Mouse (Mus musculus): ENCODE data around the gene Gm45234. TPM values are rescaled to one million over a fixed set of nuclear protein-coding genes. Genes with fewer than 3 reads are reported as not detected.
"Not testable (repeated sequence)": the region's sequence is repeated elsewhere in the genome, so short reads cannot be mapped to it uniquely, and the experiment has no call there.

Gene Gm45234
- not detected in 2 replicates for polyA plus RNA-seq (2016; fragmentation: Nextera tagmentation; extraction: Ambion mirVana)

- no peaks in the 10 kb centered on the region for H3K27me3 ChIP-seq (replicated peaks)
- H3K9ac ChIP-seq: peak within 1 kb of the TSS; percentile 95
- H3K36me3 ChIP-seq: no peaks in the 10 kb centered on the region
- WGBS: under 1% methylated on average over 71 of the region's 100 CpGs
- H3K27ac ChIP-seq (ENCODE audit: poor library complexity, severe bottlenecking): peak within 1 kb of the TSS; percentile 90
- H3K4me1 ChIP-seq (replicated peaks): peaks cover 43% of the 10 kb centered on the region
- H3K4me3 ChIP-seq: peak within 1 kb of the TSS; percentile 81
- peak; percentile 73 for ATAC-seq (ENCODE audit: insufficient number of reproducible peaks, low FRiP score)
- H3K4me2 ChIP-seq: peak within 1 kb of the TSS; percentile 80
- no peaks in the 10 kb centered on the region for H3K9me3 ChIP-seq (replicated peaks)
These were observed at the start of gene Gm45234, which contains the start of gene Atn1 for GRCm38 (mm10) chr6:124755831-124756595. Gene Gm45234 (minus strand): TSS chr6:124756021. Gene Atn1 (minus strand): TSS chr6:124756524.

DNA sequence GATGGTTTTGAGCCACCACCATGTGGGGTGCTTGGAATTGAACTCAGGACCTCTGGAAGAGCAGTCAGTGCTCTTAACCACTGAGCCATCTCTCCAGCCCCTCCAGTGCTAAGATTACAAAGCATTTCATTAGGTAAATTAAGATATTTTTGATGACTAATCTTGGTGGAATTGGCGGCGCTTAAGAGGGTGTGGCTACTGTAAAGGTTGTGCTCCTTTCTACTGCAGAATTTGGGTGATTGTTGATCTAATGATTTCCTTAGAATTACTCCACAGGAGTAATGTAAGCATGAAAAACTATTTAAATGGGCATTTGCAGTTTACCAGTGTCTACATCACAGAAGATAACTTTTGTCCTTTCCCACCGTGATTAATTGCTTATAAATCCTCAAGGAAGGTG, 48.5 kb upstream of the Gm45234 start:
- Histone ChIP-seq H3K27me3 (replicated peaks) (no peaks in the 10 kb centered on the region), H3K4me1 (replicated peaks) (peaks cover 32% of the 10 kb centered on the region), H3K27ac (ENCODE audit: poor library complexity, severe bottlenecking) (no peak overlapping the region), H3K4me2 (no peak overlapping the region), H3K36me3 (no peaks in the 10 kb centered on the region), H3K9ac (no peak overlapping the region), H3K9me3 (replicated peaks) (no peaks in the 10 kb centered on the region), H3K4me3 (no peak overlapping the region)
- 94% methylated on average over 3 of the region's 3 CpGs for WGBS
- no peak for ATAC-seq (ENCODE audit: insufficient number of reproducible peaks, low FRiP score)

DNA sequence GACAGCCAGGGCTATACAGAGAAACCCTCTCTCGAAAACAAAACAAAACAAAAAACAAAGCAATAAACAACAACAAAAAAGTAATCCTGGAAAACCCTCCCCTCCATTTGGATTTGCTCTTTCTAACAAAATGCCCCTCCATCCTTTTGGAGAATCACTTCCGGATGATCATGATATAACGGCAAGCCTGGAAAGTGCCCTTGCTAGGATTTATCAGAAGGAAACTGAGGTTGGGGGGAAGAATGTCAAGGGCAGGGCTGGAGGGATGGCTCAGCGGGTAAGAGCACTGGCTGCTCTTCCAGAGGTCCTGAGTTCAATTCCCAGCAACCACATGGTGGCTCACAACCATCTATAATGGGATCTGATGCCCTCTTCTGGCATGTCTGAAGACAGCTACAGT, 47.9 kb upstream of the Gm45234 start:
- not testable (repeated sequence) for H3K36me3 ChIP-seq; H3K27me3 ChIP-seq (replicated peaks); ATAC-seq (ENCODE audit: insufficient number of reproducible peaks, low FRiP score); H3K27ac ChIP-seq (ENCODE audit: poor library complexity, severe bottlenecking); H3K4me3 ChIP-seq; H3K4me2 ChIP-seq; H3K9ac ChIP-seq; H3K9me3 ChIP-seq (replicated peaks)
- WGBS: 92% methylated on average over 4 of the region's 4 CpGs
- peaks cover 32% of the 10 kb centered on the region for H3K4me1 ChIP-seq (replicated peaks)

DNA sequence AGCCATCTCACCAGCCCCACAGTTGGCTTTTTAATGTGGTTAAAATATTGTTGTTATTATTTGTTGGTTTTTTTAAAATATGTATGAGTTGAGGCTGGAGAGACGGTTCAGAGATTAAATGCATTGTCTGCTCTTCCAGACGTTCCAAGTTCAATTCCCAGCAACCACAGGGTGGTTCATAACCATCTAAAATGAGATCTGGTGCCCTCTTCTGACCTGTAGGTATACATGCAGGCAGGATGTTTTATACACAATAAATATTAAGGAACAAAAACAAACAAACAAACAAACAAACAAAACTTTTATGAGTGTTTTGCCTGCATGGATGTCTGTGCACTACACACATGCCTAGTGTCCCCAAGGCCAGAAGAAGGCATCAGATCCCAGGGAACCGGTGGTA, 47.2 kb upstream of the Gm45234 start:
- ATAC-seq (ENCODE audit: insufficient number of reproducible peaks, low FRiP score): no peak
- Histone ChIP-seq H3K27ac (ENCODE audit: poor library complexity, severe bottlenecking) (no peak overlapping the region), H3K36me3 (no peaks in the 10 kb centered on the region), H3K27me3 (replicated peaks) (no peaks in the 10 kb centered on the region), H3K4me1 (replicated peaks) (peaks cover 27% of the 10 kb centered on the region), H3K4me2 (no peak overlapping the region), H3K9ac (no peak overlapping the region), H3K4me3 (no peak overlapping the region), H3K9me3 (replicated peaks) (no peaks in the 10 kb centered on the region)
- 76% methylated on average over 3 of the region's 3 CpGs for WGBS

GRCm38 (mm10) chr6:124802400-124802799, 46.6 kb upstream of the Gm45234 start:
- not testable (repeated sequence) for H3K27ac ChIP-seq (ENCODE audit: poor library complexity, severe bottlenecking); H3K36me3 ChIP-seq; ATAC-seq (ENCODE audit: insufficient number of reproducible peaks, low FRiP score); H3K27me3 ChIP-seq (replicated peaks); H3K9me3 ChIP-seq (replicated peaks); H3K9ac ChIP-seq
- WGBS: 13% methylated on average over 6 of the region's 9 CpGs
- H3K4me2 ChIP-seq: peak overlapping the region; percentile 53
- H3K4me3 ChIP-seq: peak overlapping the region; percentile 23
- H3K4me1 ChIP-seq (replicated peaks): peaks cover 21% of the 10 kb centered on the region

- Histone ChIP-seq H3K4me1 (replicated peaks) (no peaks in the 10 kb centered on the region), H3K27me3 (replicated peaks) (no peaks in the 10 kb centered on the region), H3K9ac (no peak overlapping the region), H3K4me2 (no peak overlapping the region), H3K27ac (ENCODE audit: poor library complexity, severe bottlenecking) (no peak overlapping the region), H3K9me3 (replicated peaks) (no peaks in the 10 kb centered on the region), H3K4me3 (no peak overlapping the region), H3K36me3 (no peaks in the 10 kb centered on the region)
- 86% methylated on average over 2 of the region's 2 CpGs for WGBS
- no peak for ATAC-seq (ENCODE audit: insufficient number of reproducible peaks, low FRiP score)
These were observed 40.4 kb upstream of the Gm45234 start for GRCm38 (mm10) chr6:124796200-124796599.

DNA sequence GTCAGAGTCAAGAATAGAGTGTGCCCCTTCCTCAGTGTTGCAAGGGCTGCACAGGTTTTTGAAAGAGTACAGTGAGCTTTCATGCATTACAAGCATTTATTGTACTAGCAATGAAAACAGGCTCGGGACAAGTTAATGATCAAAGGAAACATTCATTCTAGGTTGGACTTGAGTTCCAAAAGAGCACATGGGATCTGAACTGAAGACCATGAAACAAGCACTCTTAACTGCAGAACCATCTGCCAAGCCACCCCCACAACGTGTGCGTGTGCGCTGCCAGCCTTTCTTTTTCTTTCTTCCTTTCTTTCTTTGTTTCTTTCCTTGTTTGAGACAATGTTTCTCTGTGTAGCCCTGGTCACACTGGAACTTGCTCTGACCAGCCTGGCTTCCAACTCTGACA, 40.0 kb upstream of the Gm45234 start:
- no peak for ATAC-seq (ENCODE audit: insufficient number of reproducible peaks, low FRiP score)
- Histone ChIP-seq H3K4me1 (replicated peaks) (no peaks in the 10 kb centered on the region), H3K9me3 (replicated peaks) (no peaks in the 10 kb centered on the region), H3K36me3 (no peaks in the 10 kb centered on the region), H3K27ac (ENCODE audit: poor library complexity, severe bottlenecking) (no peak overlapping the region), H3K4me3 (no peak overlapping the region), H3K9ac (no peak overlapping the region), H3K27me3 (replicated peaks) (no peaks in the 10 kb centered on the region), H3K4me2 (no peak overlapping the region)
- 81% methylated on average over 4 of the region's 4 CpGs for whole genome bisulfite sequencing

DNA sequence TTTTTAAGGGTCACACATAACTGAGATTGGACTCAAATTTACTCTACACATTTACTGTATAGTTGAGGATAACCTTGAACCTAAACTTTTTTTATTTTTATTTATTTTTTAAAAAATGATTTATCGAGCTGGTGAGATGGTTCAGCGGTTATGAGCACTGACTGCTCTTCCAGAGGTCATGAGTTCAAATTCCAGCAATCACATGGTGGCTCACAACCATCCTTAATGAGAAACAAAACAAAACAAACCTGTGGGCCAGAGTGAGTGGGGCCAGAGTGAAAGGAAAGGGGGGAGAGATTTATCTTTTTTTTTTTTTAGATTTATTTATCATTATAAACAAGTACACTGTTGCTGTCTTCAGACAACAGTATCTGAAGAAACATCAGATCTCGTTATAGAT, 36.1 kb upstream of the Gm45234 start:
- Histone ChIP-seq H3K9me3 (replicated peaks) (no peaks in the 10 kb centered on the region), H3K4me2 (no peak overlapping the region), H3K36me3 (no peaks in the 10 kb centered on the region), H3K4me1 (replicated peaks) (no peaks in the 10 kb centered on the region), H3K9ac (no peak overlapping the region), H3K27me3 (replicated peaks) (no peaks in the 10 kb centered on the region), H3K27ac (ENCODE audit: poor library complexity, severe bottlenecking) (no peak overlapping the region), H3K4me3 (no peak overlapping the region)
- no peak for ATAC-seq (ENCODE audit: insufficient number of reproducible peaks, low FRiP score)
- WGBS: 75% methylated on average over 3 of the region's 3 CpGs

- no peaks in the 10 kb centered on the region for H3K36me3 ChIP-seq
- no peak overlapping the region for H3K27ac ChIP-seq (ENCODE audit: poor library complexity, severe bottlenecking)
- H3K27me3 ChIP-seq (replicated peaks): no peaks in the 10 kb centered on the region
- no peaks in the 10 kb centered on the region for H3K4me1 ChIP-seq (replicated peaks)
- no peak overlapping the region for H3K4me3 ChIP-seq
- no peak for ATAC-seq (ENCODE audit: insufficient number of reproducible peaks, low FRiP score)
- H3K9ac ChIP-seq: no peak overlapping the region
- 66% methylated on average over 4 of the region's 4 CpGs for WGBS
- no peaks in the 10 kb centered on the region for H3K9me3 ChIP-seq (replicated peaks)
- H3K4me2 ChIP-seq: no peak overlapping the region
These were observed 34.3 kb upstream of the Gm45234 start for GRCm38 (mm10) chr6:124790121-124790520.

DNA sequence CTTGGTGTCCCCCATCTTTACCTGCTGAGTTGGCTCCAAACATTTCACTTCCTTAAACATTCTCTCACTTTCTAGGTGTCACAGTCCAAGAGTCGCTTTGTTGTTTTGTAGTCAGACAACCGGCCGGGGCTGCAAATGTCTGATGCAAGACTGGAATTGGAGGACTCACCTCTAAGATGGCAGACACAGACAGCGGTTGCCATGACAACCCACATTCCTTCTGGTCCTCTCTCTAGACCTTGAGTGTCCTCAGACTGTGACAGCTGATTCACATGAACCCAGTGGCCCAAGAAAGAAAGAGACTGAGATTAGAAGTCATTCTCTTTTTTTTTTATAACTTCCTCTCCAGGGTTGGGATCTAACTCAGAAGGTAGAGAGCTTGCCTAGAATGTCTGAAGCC, 33.7 kb upstream of the Gm45234 start:
- H3K36me3 ChIP-seq: no peaks in the 10 kb centered on the region
- H3K27ac ChIP-seq (ENCODE audit: poor library complexity, severe bottlenecking): no peak overlapping the region
- H3K9ac ChIP-seq: no peak overlapping the region
- no peak for ATAC-seq (ENCODE audit: insufficient number of reproducible peaks, low FRiP score)
- H3K4me2 ChIP-seq: no peak overlapping the region
- H3K4me3 ChIP-seq: no peak overlapping the region
- 82% methylated on average over 4 of the region's 4 CpGs for WGBS
- H3K27me3 ChIP-seq (replicated peaks): no peaks in the 10 kb centered on the region
- no peaks in the 10 kb centered on the region for H3K4me1 ChIP-seq (replicated peaks)
- no peaks in the 10 kb centered on the region for H3K9me3 ChIP-seq (replicated peaks)

- Histone ChIP-seq H3K9me3 (replicated peaks) (no peaks in the 10 kb centered on the region), H3K9ac (no peak overlapping the region), H3K36me3 (no peaks in the 10 kb centered on the region), H3K27ac (ENCODE audit: poor library complexity, severe bottlenecking) (no peak overlapping the region), H3K4me1 (replicated peaks) (0 out of 2 replicates have a peak, but pooled peaks cover under 1% of the 10 kb centered on the region), H3K4me3 (no peak overlapping the region), H3K4me2 (no peak overlapping the region), H3K27me3 (replicated peaks) (no peaks in the 10 kb centered on the region)
- no peak for ATAC-seq (ENCODE audit: insufficient number of reproducible peaks, low FRiP score)
- 72% methylated on average over 10 of the region's 10 CpGs for WGBS
These were observed 31.9 kb upstream of the Gm45234 start for GRCm38 (mm10) chr6:124787722-124788121.
